8 mouse cellular contexts compared by ENCODE assay signal in genomic region chr16:89817301-89817700, GRCm38 (mm10).
DNase-seq lines count a peak whose midpoint lies in the region; ATAC-seq and TF ChIP-seq lines count a peak whose summit lies in the region.

No protein-coding gene starts in this region.

- no peak for DNase-seq in heart, adult 8-10 months (ENCODE audit: low spot score)
- no peak for DNase-seq in stomach, postnatal 0 days (ENCODE audit: low spot score)
- no peak for DNase-seq in liver, embryonic 13.5 days
- no peak for DNase-seq in frontal cortex, postnatal 10 days (ENCODE audit: low spot score in 2 of 2)

- no peaks in the 10 kb centered on the region for H3K9me3 ChIP-seq in heart, embryonic 14.5 days (ENCODE audit: control insufficient read depth, low read length)
- no peaks in the 10 kb centered on the region for H3K9me3 ChIP-seq in stomach, embryonic 14.5 days (ENCODE audit: control insufficient read depth, low read depth, low read length)
- no peaks in the 10 kb centered on the region for H3K9me3 ChIP-seq in stomach, postnatal 0 days (ENCODE audit: control insufficient read depth, low read length)
- no peaks in the 10 kb centered on the region for H3K9me3 ChIP-seq in liver, embryonic 13.5 days (replicated peaks)
- H3K9me3 ChIP-seq in stomach, embryonic 15.5 days = no peaks in the 10 kb centered on the region

- no peak overlapping the region for H3K9ac ChIP-seq in heart, embryonic 14.5 days (ENCODE audit: low read length)
- H3K9ac ChIP-seq in stomach, embryonic 14.5 days (replicated peaks; ENCODE audit: low read depth, low read length) = no peak overlapping the region
- no peak overlapping the region for H3K9ac ChIP-seq in stomach, postnatal 0 days (ENCODE audit: low read length)
- no peak overlapping the region for H3K9ac ChIP-seq in liver, embryonic 13.5 days
- H3K9ac ChIP-seq in stomach, embryonic 15.5 days = no peak overlapping the region

- peak overlapping the region in 1 of 2 experiments; percentile 50; a peak in 2 of 4 replicates for H3K4me3 ChIP-seq in heart, embryonic 14.5 days (ENCODE audit: control insufficient read depth in 1 of 2, insufficient read depth in 1 of 2, low read depth in 1 of 2, low read length in 2 of 2)
- no peak overlapping the region for H3K4me3 ChIP-seq in stomach, embryonic 14.5 days (ENCODE audit: low read depth, low read length)
- no peak overlapping the region for H3K4me3 ChIP-seq in stomach, postnatal 0 days (ENCODE audit: low read depth, low read length)
- H3K4me3 ChIP-seq in liver, embryonic 13.5 days (replicated peaks) = no peak overlapping the region
- no peak overlapping the region for H3K4me3 ChIP-seq in stomach, embryonic 15.5 days (replicated peaks)

- peak overlapping the region; percentile 94 for H3K4me2 ChIP-seq in heart, embryonic 14.5 days (ENCODE audit: low read length)
- peak overlapping the region; percentile 69; the same call in 1 of the 2 replicates for H3K4me2 ChIP-seq in stomach, embryonic 14.5 days (replicated peaks; ENCODE audit: low read depth, low read length)
- no peak overlapping the region; the same call in 1 of the 2 replicates for H3K4me2 ChIP-seq in stomach, postnatal 0 days (replicated peaks; ENCODE audit: low read depth)
- peak overlapping the region; percentile 50 for H3K4me2 ChIP-seq in liver, embryonic 13.5 days
- peak overlapping the region; percentile 17; the same call in 1 of the 2 replicates for H3K4me2 ChIP-seq in stomach, embryonic 15.5 days

- H3K27ac ChIP-seq in heart, embryonic 14.5 days (replicated peaks in 1 of 2; ENCODE audit: control insufficient read depth in 1 of 2, insufficient read depth in 1 of 2, low read depth in 2 of 2, low read length in 2 of 2) = no peak overlapping the region
- H3K27ac ChIP-seq in stomach, embryonic 14.5 days (ENCODE audit: low read length) = no peak overlapping the region
- H3K27ac ChIP-seq in stomach, postnatal 0 days (replicated peaks) = no peak overlapping the region
- H3K27ac ChIP-seq in liver, embryonic 13.5 days = no peak overlapping the region
- no peak overlapping the region for H3K27ac ChIP-seq in stomach, embryonic 15.5 days

- TF ChIP-seq EP300 in stomach, postnatal 0 days (optimal IDR thresholded peaks at IDR 0.05) = no peak

- H3K4me1 ChIP-seq in heart, embryonic 14.5 days (ENCODE audit: control insufficient read depth in 2 of 2, insufficient read depth in 2 of 2, low read length in 2 of 2) = peaks cover 10 to 12% of the 10 kb centered on the region in 2 experiments; a peak in 3 of 4 replicates
- peaks cover 6% of the 10 kb centered on the region; the same call in 1 of the 2 replicates for H3K4me1 ChIP-seq in stomach, embryonic 14.5 days (ENCODE audit: control insufficient read depth, insufficient read depth, low read length)
- no peaks in the 10 kb centered on the region for H3K4me1 ChIP-seq in stomach, postnatal 0 days (replicated peaks; ENCODE audit: control insufficient read depth, insufficient read depth)
- peaks cover 35% of the 10 kb centered on the region for H3K4me1 ChIP-seq in liver, embryonic 13.5 days (replicated peaks)
- peaks cover 7% of the 10 kb centered on the region; the same call in 1 of the 2 replicates for H3K4me1 ChIP-seq in stomach, embryonic 15.5 days

- ATAC-seq in heart, embryonic 14.5 days (ENCODE audit: insufficient number of reproducible peaks, insufficient read depth, low FRiP score, low read depth) = no peak
- no peak for ATAC-seq in stomach, embryonic 14.5 days (ENCODE audit: insufficient number of reproducible peaks, insufficient read depth, low FRiP score, low read depth)
- no peak for ATAC-seq in stomach, postnatal 0 days (ENCODE audit: low FRiP score, low TSS enrichment)
- no peak for ATAC-seq in liver, embryonic 13.5 days (ENCODE audit: low read depth)
- no peak for ATAC-seq in stomach, embryonic 15.5 days (ENCODE audit: insufficient read depth, low FRiP score, low read depth)
- no peak for ATAC-seq in inflammation-experienced regulatory T-cells, adult 6 months

- no peaks in the 10 kb centered on the region for H3K27me3 ChIP-seq in heart, embryonic 14.5 days (ENCODE audit: control insufficient read depth, insufficient read depth, low read length)
- no peaks in the 10 kb centered on the region for H3K27me3 ChIP-seq in stomach, embryonic 14.5 days (ENCODE audit: control insufficient read depth, insufficient read depth, low read length)
- H3K27me3 ChIP-seq in stomach, postnatal 0 days (ENCODE audit: control insufficient read depth, insufficient read depth, low read length) = no peaks in the 10 kb centered on the region
- H3K27me3 ChIP-seq in liver, embryonic 13.5 days = peaks cover 24% of the 10 kb centered on the region
- H3K27me3 ChIP-seq in stomach, embryonic 15.5 days (replicated peaks) = no peaks in the 10 kb centered on the region; the same call in 1 of the 2 replicates

- 11% methylated on average over 9 of the region's 9 CpGs for WGBS in heart, embryonic 14.5 days
- WGBS in stomach, embryonic 14.5 days = 30% methylated on average over 9 of the region's 9 CpGs
- WGBS in stomach, postnatal 0 days = 54% methylated on average over 9 of the region's 9 CpGs
- WGBS in liver, embryonic 13.5 days (ENCODE audit: insufficient replicate concordance) = 13% methylated on average over 9 of the region's 9 CpGs
- 38% methylated on average over 9 of the region's 9 CpGs for WGBS in stomach, embryonic 15.5 days

- no peak for TF ChIP-seq CTCF in stomach, postnatal 0 days (IDR thresholded peaks at IDR 0.05; ENCODE audit: low read depth)

- H3K36me3 ChIP-seq in heart, embryonic 14.5 days (ENCODE audit: control insufficient read depth, insufficient read depth, low read length) = no peaks in the 10 kb centered on the region
- H3K36me3 ChIP-seq in stomach, embryonic 14.5 days (ENCODE audit: control insufficient read depth, insufficient read depth, low read length) = no peaks in the 10 kb centered on the region
- peaks cover 3% of the 10 kb centered on the region; the same call in 1 of the 2 replicates for H3K36me3 ChIP-seq in stomach, postnatal 0 days (ENCODE audit: control insufficient read depth, insufficient read depth, low read length)
- H3K36me3 ChIP-seq in liver, embryonic 13.5 days = no peaks in the 10 kb centered on the region
- H3K36me3 ChIP-seq in stomach, embryonic 15.5 days = no peaks in the 10 kb centered on the region
